Comparison of ENCODE assay signal across 8 mouse cellular contexts in the genomic region with DNA sequence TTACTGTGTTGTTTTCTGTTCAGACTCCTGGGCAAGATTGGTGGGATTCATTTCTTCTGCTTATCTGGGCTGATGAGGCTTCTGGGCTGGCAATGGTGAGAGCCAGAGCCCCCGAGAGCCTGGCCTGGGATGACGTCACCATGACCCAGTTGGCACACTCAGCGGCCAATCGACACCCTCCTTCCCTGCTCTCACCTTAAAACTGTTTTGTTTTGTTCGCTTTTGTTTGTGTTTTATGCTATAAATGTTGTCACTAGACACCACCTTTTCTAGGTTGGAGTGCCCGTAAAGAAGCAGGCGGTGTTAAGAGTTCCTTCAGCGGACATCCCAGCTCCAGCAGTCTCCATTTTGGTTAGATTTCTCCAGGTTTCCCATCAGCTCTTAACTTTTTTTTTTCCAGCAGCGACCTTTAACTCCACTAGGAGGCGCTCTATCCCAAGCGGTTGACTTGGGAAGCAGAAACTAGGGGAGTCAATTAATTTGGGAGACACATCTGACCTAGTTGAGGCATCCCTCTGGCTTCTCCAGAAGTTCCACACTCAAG. TPM values are rescaled to one million over a fixed set of nuclear protein-coding genes. Genes with fewer than 3 reads are reported as not detected.
A peak's percentile ranks its signal among the peaks of the same experiment; 100 is the strongest.
DNase-seq lines count a peak whose midpoint lies in the region; ATAC-seq and TF ChIP-seq lines count a peak whose summit lies in the region.

No protein-coding gene starts in this region.

- peaks cover 9% of the 10 kb centered on the region for H3K4me1 ChIP-seq in embryonic facial prominence, embryonic 10.5 days
- H3K4me1 ChIP-seq in heart, embryonic 12.5 days (replicated peaks) = peaks cover 12% of the 10 kb centered on the region
- H3K4me1 ChIP-seq in kidney, embryonic 15.5 days = peaks cover 15% of the 10 kb centered on the region
- no peaks in the 10 kb centered on the region for H3K4me1 ChIP-seq in lung, embryonic 14.5 days (ENCODE audit: insufficient read depth)
- H3K4me1 ChIP-seq in olfactory bulb, adult 2 months (ENCODE audit: control insufficient read depth, insufficient read depth, low read length) = peaks cover 4% of the 10 kb centered on the region

- no peaks in the 10 kb centered on the region for H3K36me3 ChIP-seq in embryonic facial prominence, embryonic 10.5 days (replicated peaks)
- no peaks in the 10 kb centered on the region for H3K36me3 ChIP-seq in heart, embryonic 12.5 days
- H3K36me3 ChIP-seq in kidney, embryonic 15.5 days = no peaks in the 10 kb centered on the region
- H3K36me3 ChIP-seq in lung, embryonic 14.5 days (ENCODE audit: insufficient read depth) = no peaks in the 10 kb centered on the region

- no peaks in the 10 kb centered on the region for H3K9me3 ChIP-seq in embryonic facial prominence, embryonic 10.5 days
- H3K9me3 ChIP-seq in heart, embryonic 12.5 days (replicated peaks) = no peaks in the 10 kb centered on the region
- H3K9me3 ChIP-seq in kidney, embryonic 15.5 days (replicated peaks) = no peaks in the 10 kb centered on the region
- H3K9me3 ChIP-seq in lung, embryonic 14.5 days (ENCODE audit: low read depth, low read length) = no peaks in the 10 kb centered on the region

- peak overlapping the region; percentile 44; the same call in 1 of the 2 replicates for H3K27ac ChIP-seq in embryonic facial prominence, embryonic 10.5 days (replicated peaks)
- H3K27ac ChIP-seq in heart, embryonic 12.5 days (ENCODE audit: poor library complexity, severe bottlenecking) = no peak overlapping the region
- H3K27ac ChIP-seq in kidney, embryonic 15.5 days = no peak overlapping the region
- no peak overlapping the region for H3K27ac ChIP-seq in lung, embryonic 14.5 days (ENCODE audit: low read depth)
- H3K27ac ChIP-seq in olfactory bulb, adult 2 months (ENCODE audit: insufficient read depth, low read depth, low read length) = no peak overlapping the region

- ATAC-seq in heart, embryonic 12.5 days (ENCODE audit: insufficient number of reproducible peaks, low FRiP score) = no peak
- no peak for ATAC-seq in kidney, embryonic 15.5 days (replicated peaks; ENCODE audit: low FRiP score)
- ATAC-seq in lung, embryonic 14.5 days (ENCODE audit: insufficient read depth) = no peak
- ATAC-seq in inflammation-experienced regulatory T-cells, adult 6 months = no peak

- no peak for TF ChIP-seq POLR2A in olfactory bulb, adult 2 months (IDR thresholded peaks at IDR 0.05; ENCODE audit: insufficient read depth, low read depth, low read length)

- TF ChIP-seq CTCF in lung, embryonic 14.5 days (IDR thresholded peaks at IDR 0.05; ENCODE audit: low read depth) = peak; percentile 77
- TF ChIP-seq CTCF in olfactory bulb, adult 2 months (IDR thresholded peaks at IDR 0.05; ENCODE audit: insufficient read depth, low read depth, low read length) = no peak

- peak; percentile 43 to 53 for DNase-seq in CD8-positive naive resting alpha-beta T cell, adult 2 months (ENCODE audit: low read depth in 2 of 2, low spot score in 2 of 2)
- DNase-seq in ZHBTc4 (ENCODE audit: low read depth, low spot score) = peak; percentile 82
- DNase-seq in embryonic facial prominence, embryonic 10.5 days (ENCODE audit: low spot score) = peak; percentile 57
- DNase-seq in lung, embryonic 14.5 days = peak; percentile 88

- peak overlapping the region; percentile 47 for H3K4me3 ChIP-seq in embryonic facial prominence, embryonic 10.5 days
- peak overlapping the region; percentile 28 for H3K4me3 ChIP-seq in heart, embryonic 12.5 days
- peak overlapping the region; percentile 38 for H3K4me3 ChIP-seq in kidney, embryonic 15.5 days (replicated peaks)
- H3K4me3 ChIP-seq in lung, embryonic 14.5 days (ENCODE audit: low read depth, low read length) = peak overlapping the region; percentile 26
- H3K4me3 ChIP-seq in olfactory bulb, adult 2 months (ENCODE audit: insufficient read depth, low read depth, low read length) = 0 out of 2 replicates have a peak overlapping the region, but pooled peaks have one; percentile 8

- peak overlapping the region; percentile 61 for H3K4me2 ChIP-seq in heart, embryonic 12.5 days
- H3K4me2 ChIP-seq in kidney, embryonic 15.5 days = peak overlapping the region; percentile 58
- H3K4me2 ChIP-seq in lung, embryonic 14.5 days = peak overlapping the region; percentile 59

- WGBS in embryonic facial prominence, embryonic 10.5 days = 12% methylated on average over 11 of the region's 11 CpGs
- WGBS in heart, embryonic 12.5 days = 12% methylated on average over 11 of the region's 11 CpGs
- WGBS in kidney, embryonic 15.5 days = 8% methylated on average over 11 of the region's 11 CpGs
- 10% methylated on average over 11 of the region's 11 CpGs for WGBS in lung, embryonic 14.5 days
- 5% methylated on average over 11 of the region's 11 CpGs for WGBS in olfactory bulb, adult 2 months

- peak overlapping the region; percentile 38; the same call in 1 of the 2 replicates for H3K9ac ChIP-seq in heart, embryonic 12.5 days
- H3K9ac ChIP-seq in kidney, embryonic 15.5 days = 0 out of 2 replicates have a peak overlapping the region, but pooled peaks have one; percentile 14
- no peak overlapping the region for H3K9ac ChIP-seq in lung, embryonic 14.5 days

- H3K27me3 ChIP-seq in embryonic facial prominence, embryonic 10.5 days (replicated peaks; ENCODE audit: low read depth, poor library complexity, severe bottlenecking) = 0 out of 2 replicates have a peak, but pooled peaks cover 4% of the 10 kb centered on the region
- H3K27me3 ChIP-seq in heart, embryonic 12.5 days (replicated peaks) = 0 out of 2 replicates have a peak, but pooled peaks cover 6% of the 10 kb centered on the region
- peaks cover 3% of the 10 kb centered on the region; the same call in 1 of the 2 replicates for H3K27me3 ChIP-seq in kidney, embryonic 15.5 days
- no peaks in the 10 kb centered on the region for H3K27me3 ChIP-seq in lung, embryonic 14.5 days (ENCODE audit: insufficient read depth, low read length)

RNA-seq across cellular contexts. Expression of gene Shf, which starts 11.9 kb away (rescaled TPM):
- 4.7 and 7.6 TPM in 2 replicates for polyA plus RNA-seq in embryonic facial prominence, embryonic 10.5 days (2016; fragmentation: Nextera tagmentation; extraction: Ambion mirVana)
- 2.6 and 2.9 TPM in 2 replicates for polyA plus RNA-seq in heart, embryonic 12.5 days (2016; fragmentation: Nextera tagmentation; extraction: Ambion mirVana)
- 2.4 and 2.6 TPM in 2 replicates for polyA plus RNA-seq in kidney, embryonic 15.5 days (2015; fragmentation: Nextera tagmentation; extraction: Ambion mirVana)
- 3.7 and 5.1 TPM in 2 replicates for polyA plus RNA-seq in lung, embryonic 14.5 days (2014; fragmentation: Nextera tagmentation; extraction: Ambion mirVana)
- not detected in 2 replicates for polyA plus RNA-seq in olfactory bulb, adult 2 months (2012; ENCODE audit: insufficient read depth, insufficient read length, low replicate concordance, missing spikeins)
- under 1 TPM in 1 of 3 experiments, not detected in 2; 0.39 TPM for polyA plus RNA-seq in inflammation-experienced regulatory T-cells, adult 6 months (2017; shearing (Covaris generic))

RNA-seq across cellular contexts. Expression of gene Slc28a2, which starts 45.4 kb away (rescaled TPM):
- polyA plus RNA-seq in embryonic facial prominence, embryonic 10.5 days (2016; fragmentation: Nextera tagmentation; extraction: Ambion mirVana) = 0.10 and 0.19 TPM in 2 replicates
- 0.19 and 0.24 TPM in 2 replicates for polyA plus RNA-seq in heart, embryonic 12.5 days (2016; fragmentation: Nextera tagmentation; extraction: Ambion mirVana)
- polyA plus RNA-seq in kidney, embryonic 15.5 days (2015; fragmentation: Nextera tagmentation; extraction: Ambion mirVana) = 0.54 and 0.82 TPM in 2 replicates
- polyA plus RNA-seq in lung, embryonic 14.5 days (2014; fragmentation: Nextera tagmentation; extraction: Ambion mirVana) = 0.12 and 0.26 TPM in 2 replicates
- not detected in 2 replicates for polyA plus RNA-seq in olfactory bulb, adult 2 months (2012; ENCODE audit: insufficient read depth, insufficient read length, low replicate concordance, missing spikeins)
- polyA plus RNA-seq in inflammation-experienced regulatory T-cells, adult 6 months (2017; shearing (Covaris generic)) = 100 to 1,000 TPM in 2 of 3 experiments, 10 to 100 TPM in 1; 66.9 to 135 (median 110) TPM
